Mouse (Mus musculus) heart, embryonic 10.5 days (tissue): ENCODE data around the gene Olfml1. TPM values are rescaled to one million over a fixed set of nuclear protein-coding genes. Genes with fewer than 3 reads are reported as not detected.

Experiments used
- DNase-seq: peaks from one replicate; pipeline ENCODE4 v3.0.0-alpha.2; 2017; ENCODE audit warnings: low spot score
- H3K27ac ChIP-seq: fragments of 300-500 bp; sonication (generic); 2 replicates; pipeline ENCODE4 v1.5.1; 2016; ENCODE audit warnings: mild to moderate bottlenecking
- H3K27me3 ChIP-seq: fragments of 300-500 bp; sonication (generic); 2 replicates; pipeline ENCODE4 v1.6.1; 2016; ENCODE audit warnings: mild to moderate bottlenecking; ENCODE audit not compliant: poor library complexity, insufficient read depth, severe bottlenecking
- H3K36me3 ChIP-seq: fragments of 300-500 bp; sonication (generic); 2 replicates; pipeline ENCODE4 v1.6.1; 2016; ENCODE audit warnings: mild to moderate bottlenecking, moderate library complexity
- H3K4me1 ChIP-seq: fragments of 300-500 bp; sonication (generic); 2 replicates; pipeline ENCODE4 v1.6.1; 2016; ENCODE audit warnings: mild to moderate bottlenecking
- H3K4me3 ChIP-seq: fragments of 300-500 bp; sonication (generic); 2 replicates; pipeline ENCODE4 v1.5.1; 2016; ENCODE audit warnings: mild to moderate bottlenecking, moderate library complexity
- H3K9me3 ChIP-seq: fragments of 300-500 bp; sonication (generic); 2 replicates; pipeline ENCODE4 v1.6.1; 2016; ENCODE audit warnings: mild to moderate bottlenecking, moderate library complexity
- WGBS: fragments of 180-500 bp; shearing (Covaris S2); methylation state at CpG from one replicate; pipeline ENCODE4 v1.1.7; 2016; 5-methylcytosine and 5-hydroxymethylcytosine counted together
- polyA plus RNA-seq: library from polyadenylated mRNA; unstranded; fragments of >200 nt; fragmentation: Nextera tagmentation; extraction: Ambion mirVana; gene quantifications from 2 replicates; pipeline ENCODE4 v1.2.1, GENCODE M21; 2016

Gene Olfml1
- polyA plus RNA-seq, 1 experiment from 2014 or later, result 8.0 TPM

GRCm38 (mm10) chr7:107560675-107561074, 6.6 kb upstream of the Olfml1 start:
- Histone ChIP-seq H3K9me3 (no peaks in the 10 kb centered on the region), H3K4me3 (no peak overlapping the region), H3K27me3 (no peaks in the 10 kb centered on the region), H3K36me3 (no peaks in the 10 kb centered on the region), H3K4me1 (no peaks in the 10 kb centered on the region), H3K27ac (no peak overlapping the region)
- DNase-seq, result no peak
- WGBS, result 72% methylated on average over 2 of the region's 2 CpGs

DNA sequence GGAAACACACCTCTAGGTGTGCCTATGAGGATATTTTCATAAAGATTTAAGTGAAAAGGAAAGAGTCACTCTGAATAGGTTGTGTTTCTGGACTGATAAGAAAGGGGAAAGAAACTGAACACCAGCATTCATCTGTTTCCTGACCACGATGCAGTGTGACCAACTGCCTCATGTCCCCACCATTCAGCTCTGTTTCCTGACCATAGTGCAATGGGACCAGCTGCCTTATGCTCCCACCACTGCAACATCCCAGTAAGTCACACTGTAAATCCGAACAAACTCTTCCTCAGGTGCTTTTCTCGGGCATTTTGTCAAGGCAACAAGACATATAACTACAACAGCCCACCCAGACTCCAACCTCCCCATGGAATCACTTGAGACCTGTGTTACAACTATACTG, 5.7 kb upstream of the Olfml1 start:
- no peaks in the 10 kb centered on the region for H3K4me1 ChIP-seq
- peak; percentile 68 for DNase-seq
- H3K27ac ChIP-seq, result no peak overlapping the region
- H3K4me3 ChIP-seq, result no peak overlapping the region
- no peaks in the 10 kb centered on the region for H3K9me3 ChIP-seq
- H3K36me3 ChIP-seq, result no peaks in the 10 kb centered on the region
- WGBS, result 63% methylated on average over 3 of the region's 3 CpGs
- no peaks in the 10 kb centered on the region for H3K27me3 ChIP-seq

DNA sequence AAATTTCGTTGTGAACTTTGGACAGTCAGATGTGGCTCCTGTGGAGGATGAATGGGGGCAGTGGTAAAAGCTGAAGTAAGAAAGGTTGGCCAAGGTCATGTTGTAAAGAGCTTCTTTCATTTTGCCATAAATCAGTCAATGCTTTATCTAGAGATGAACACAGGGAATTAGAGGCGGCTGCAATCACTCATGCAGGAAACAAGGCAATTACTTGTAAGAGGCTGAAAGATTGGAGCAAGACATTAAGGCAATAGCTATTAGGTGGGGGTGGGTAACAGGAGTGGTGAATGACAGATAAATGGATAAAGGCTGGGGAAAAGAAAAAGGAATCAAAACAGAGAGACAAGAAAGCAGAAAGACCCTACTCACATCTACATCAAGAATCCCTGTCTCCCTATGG, 3.5 kb upstream of the Olfml1 start:
- peak; percentile 54 for DNase-seq
- H3K4me3 ChIP-seq, result no peak overlapping the region
- H3K9me3 ChIP-seq, result no peaks in the 10 kb centered on the region
- H3K36me3 ChIP-seq, result no peaks in the 10 kb centered on the region
- no peaks in the 10 kb centered on the region for H3K27me3 ChIP-seq
- no peak overlapping the region for H3K27ac ChIP-seq
- 50% methylated on average over 2 of the region's 2 CpGs for WGBS
- H3K4me1 ChIP-seq, result no peaks in the 10 kb centered on the region

GRCm38 (mm10) chr7:107567674-107568073, 428 bp downstream of the Olfml1 start:
- Histone ChIP-seq H3K9me3 (no peaks in the 10 kb centered on the region), H3K4me3 (peak overlapping the region; percentile 36), H3K4me1 (no peaks in the 10 kb centered on the region), H3K27ac (peak overlapping the region; percentile 57), H3K36me3 (peaks cover 7% of the 10 kb centered on the region; the same call in 1 of the 2 replicates), H3K27me3 (no peaks in the 10 kb centered on the region)
- 66% methylated on average over 5 of the region's 5 CpGs for WGBS
- no peak for DNase-seq

GRCm38 (mm10) chr7:107568971-107569370, 1.7 kb downstream of the Olfml1 start:
- DNase-seq, result no peak
- WGBS, result 68% methylated on average over 4 of the region's 4 CpGs
- Histone ChIP-seq H3K4me3 (0 out of 2 replicates have a peak overlapping the region, but pooled peaks have one; percentile 1), H3K4me1 (no peaks in the 10 kb centered on the region), H3K27me3 (no peaks in the 10 kb centered on the region), H3K27ac (no peak overlapping the region), H3K9me3 (no peaks in the 10 kb centered on the region), H3K36me3 (peaks cover 7% of the 10 kb centered on the region; the same call in 1 of the 2 replicates)

GRCm38 (mm10) chr7:107573856-107574255, 6.6 kb downstream of the Olfml1 start:
- Histone ChIP-seq H3K27me3 (no peaks in the 10 kb centered on the region), H3K4me3 (no peak overlapping the region), H3K27ac (no peak overlapping the region), H3K36me3 (peaks cover 7% of the 10 kb centered on the region; the same call in 1 of the 2 replicates), H3K4me1 (no peaks in the 10 kb centered on the region), H3K9me3 (no peaks in the 10 kb centered on the region)
- 44% methylated on average over 2 of the region's 2 CpGs for WGBS
- peak; percentile 11 for DNase-seq

DNA sequence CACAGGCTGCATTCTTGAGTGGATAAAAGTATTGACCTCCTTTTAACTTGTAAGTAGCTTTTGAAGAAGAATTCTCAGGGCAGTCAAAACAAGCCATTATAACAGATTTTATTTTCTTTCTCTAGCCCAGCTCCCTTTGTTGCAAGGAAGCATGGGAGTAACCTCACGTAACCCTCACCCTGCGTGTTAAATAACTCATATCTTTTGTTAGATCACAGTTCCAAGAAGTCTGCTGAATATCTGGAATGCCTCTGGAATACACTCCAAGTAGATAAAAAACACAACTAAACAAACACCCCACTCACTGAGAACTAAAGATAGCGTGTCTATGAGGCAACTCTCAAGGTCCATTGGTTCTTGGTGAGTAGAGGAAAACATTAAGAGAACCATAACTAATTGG, 7.0 kb downstream of the Olfml1 start:
- Histone ChIP-seq H3K9me3 (no peaks in the 10 kb centered on the region), H3K36me3 (peaks cover 7% of the 10 kb centered on the region; the same call in 1 of the 2 replicates), H3K4me1 (no peaks in the 10 kb centered on the region), H3K27ac (no peak overlapping the region), H3K4me3 (no peak overlapping the region), H3K27me3 (no peaks in the 10 kb centered on the region)
- DNase-seq, result peak; percentile 3
- 67% methylated on average over 3 of the region's 3 CpGs for WGBS

DNA sequence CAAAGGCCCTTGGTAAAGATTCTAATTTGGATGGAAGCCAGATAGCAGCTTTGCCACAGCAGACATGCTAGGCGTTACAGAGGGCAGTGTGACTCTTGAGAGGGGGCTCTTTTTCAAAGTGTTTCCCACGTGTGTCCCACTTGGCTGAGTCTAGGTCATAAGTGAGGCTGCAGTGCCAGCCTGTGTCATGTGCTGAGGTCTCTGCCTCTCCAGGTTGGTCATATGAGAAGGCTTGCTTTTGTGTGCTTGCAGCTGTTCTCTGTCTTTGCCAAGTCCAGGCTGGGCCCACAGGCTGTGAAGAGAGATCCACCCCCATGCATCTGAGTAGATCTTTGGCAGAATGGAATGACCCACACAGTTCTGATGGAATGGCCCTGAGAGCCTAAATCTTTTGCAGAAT, 25.4 kb downstream of the Olfml1 start:
- H3K36me3 ChIP-seq, result no peaks in the 10 kb centered on the region
- H3K4me1 ChIP-seq, result peaks cover 21% of the 10 kb centered on the region
- 32% methylated on average over 2 of the region's 2 CpGs for WGBS
- no peaks in the 10 kb centered on the region for H3K9me3 ChIP-seq
- DNase-seq, result peak; percentile 72
- no peak overlapping the region for H3K27ac ChIP-seq
- H3K4me3 ChIP-seq, result no peak overlapping the region
- no peaks in the 10 kb centered on the region for H3K27me3 ChIP-seq

DNA sequence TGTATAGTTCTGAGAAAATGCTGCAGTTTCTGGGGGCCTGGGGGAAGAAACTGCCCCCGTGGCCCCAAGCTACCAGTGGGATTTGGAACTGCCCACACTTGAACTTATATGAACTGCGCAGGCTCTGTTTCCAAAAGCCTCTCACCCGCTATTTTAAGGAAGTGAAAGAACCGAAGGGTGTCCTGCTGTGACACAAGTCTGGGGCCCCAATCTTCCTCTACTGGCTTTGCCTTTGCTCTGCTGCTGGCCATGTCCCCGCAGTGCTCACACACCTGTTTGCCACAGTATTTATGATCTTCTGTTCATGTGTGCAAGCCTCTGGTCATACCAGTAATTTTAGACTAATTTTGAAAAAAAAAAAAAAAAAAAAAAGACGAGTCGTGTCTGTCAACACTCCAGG, 26.7 kb downstream of the Olfml1 start:
- no peaks in the 10 kb centered on the region for H3K27me3 ChIP-seq
- no peaks in the 10 kb centered on the region for H3K9me3 ChIP-seq
- peaks cover 23% of the 10 kb centered on the region for H3K4me1 ChIP-seq
- H3K27ac ChIP-seq, result peak overlapping the region; percentile 77; the same call in 1 of the 2 replicates
- WGBS, result 35% methylated on average over 7 of the region's 7 CpGs
- H3K4me3 ChIP-seq, result peak overlapping the region; percentile 71
- DNase-seq, result no peak
- no peaks in the 10 kb centered on the region for H3K36me3 ChIP-seq

DNA sequence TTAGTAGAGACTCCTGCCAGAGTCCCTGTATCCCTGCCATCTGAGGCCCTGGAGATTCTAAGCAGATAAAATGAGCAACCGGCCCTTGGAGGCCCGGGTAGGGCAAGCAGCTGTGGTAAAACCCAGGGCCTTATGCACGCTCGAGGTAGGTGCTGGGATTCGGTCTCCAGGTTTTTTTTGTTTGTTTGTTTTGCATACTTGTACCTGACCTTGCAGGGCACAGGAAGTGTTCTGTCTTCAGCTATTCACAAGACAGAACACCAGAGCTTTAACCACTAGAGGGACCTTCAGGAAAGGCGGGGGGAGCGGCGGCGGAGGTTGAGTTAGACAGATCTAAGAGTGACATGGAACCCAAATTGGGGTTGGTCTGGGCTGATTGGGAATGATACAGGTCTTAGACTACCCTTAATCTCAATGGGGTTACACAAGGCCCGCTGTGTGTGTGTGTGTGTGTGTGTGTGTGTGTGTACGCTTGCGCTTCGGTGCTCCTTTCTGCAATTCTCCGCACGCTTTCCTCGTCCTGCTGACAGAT, 27.1 kb downstream of the Olfml1 start:
- 1% methylated on average over 16 of the region's 16 CpGs for WGBS
- Histone ChIP-seq H3K4me1 (peaks cover 23% of the 10 kb centered on the region), H3K27me3 (no peaks in the 10 kb centered on the region), H3K4me3 (peak overlapping the region; percentile 71), H3K27ac (peak overlapping the region; percentile 77), H3K36me3 (no peaks in the 10 kb centered on the region), H3K9me3 (no peaks in the 10 kb centered on the region)
- peak; percentile 78 for DNase-seq

- WGBS, result under 1% methylated on average over 23 of the region's 24 CpGs
Measured at GRCm38 (mm10) chr7:107594857-107595402, 27.7 kb downstream of the Olfml1 start, which contains the start of gene Ppfibp2. TSS of gene Ppfibp2 (plus strand) at chr7:107595207.

GRCm38 (mm10) chr7:107595426-107595825, 28.2 kb downstream of the Olfml1 start:
- Histone ChIP-seq H3K9me3 (no peaks in the 10 kb centered on the region), H3K4me1 (peaks cover 23% of the 10 kb centered on the region), H3K36me3 (no peaks in the 10 kb centered on the region), H3K4me3 (peak overlapping the region; percentile 71), H3K27me3 (no peaks in the 10 kb centered on the region), H3K27ac (0 out of 2 replicates have a peak overlapping the region, but pooled peaks have one; percentile 77)
- WGBS, result 17% methylated on average over 13 of the region's 13 CpGs
- no peak for DNase-seq

More at GRCm38 (mm10) chr7:107594857-107595402, 27.7 kb downstream of the Olfml1 start, which contains the start of gene Ppfibp2:
- Histone ChIP-seq H3K27ac (peak within 1 kb of the TSS; percentile 77), H3K4me3 (peak within 1 kb of the TSS; percentile 71), H3K36me3 (no peaks in the 10 kb centered on the region), H3K27me3 (no peaks in the 10 kb centered on the region), H3K9me3 (no peaks in the 10 kb centered on the region), H3K4me1 (peaks cover 23% of the 10 kb centered on the region)
- peak; percentile 95 for DNase-seq

- DNase-seq, result no peak
Measured at GRCm38 (mm10) chr7:107596753-107597152, 29.5 kb downstream of the Olfml1 start.

More at GRCm38 (mm10) chr7:107596753-107597152, 29.5 kb downstream of the Olfml1 start:
- Histone ChIP-seq H3K27ac (no peak overlapping the region), H3K4me3 (no peak overlapping the region), H3K4me1 (peaks cover 23% of the 10 kb centered on the region), H3K36me3 (no peaks in the 10 kb centered on the region), H3K27me3 (no peaks in the 10 kb centered on the region), H3K9me3 (no peaks in the 10 kb centered on the region)
